Mouse (Mus musculus) testis, adult 2 months (tissue): Measurements from ENCODE around the gene Txk.

Experiments used
- CTCF ChIP-seq: fragments of 200-500 bp; IDR thresholded peaks from 2 replicates; pipeline ENCODE4 v1.5.1; 2012; ENCODE audit warnings: low read depth, mild to moderate bottlenecking, inconsistent platforms, low read length, moderate library complexity; ENCODE audit not compliant: control insufficient read depth, insufficient read depth, insufficient replicate concordance
- POLR2A ChIP-seq: fragments of 200-500 bp; IDR thresholded peaks from 2 replicates; pipeline ENCODE4 v1.6.1; 2012; ENCODE audit warnings: low read depth, mild to moderate bottlenecking, inconsistent platforms, low read length, moderate library complexity; ENCODE audit not compliant: control insufficient read depth

- no peak for TF ChIP-seq CTCF
- no peak for TF ChIP-seq POLR2A
Observed at GRCm38 (mm10) chr5:72793309-72793850, 40.8 kb upstream of the Txk start.
